In genomic region chr10:121703619-121704018, GRCm38 (mm10) we compare ENCODE assay signal across 10 mouse cellular contexts. TPM values are rescaled to one million over a fixed set of nuclear protein-coding genes. Genes with fewer than 3 reads are reported as not detected.
DNase-seq lines count a peak whose midpoint lies in the region; ATAC-seq lines count a peak whose summit lies in the region.
"Had no signal": no experiment of that assay in that cellular context is flagged by ENCODE, and none has a peak within 500 bp of the region (broad histone marks: within the 10 kb centered on the region; RNA-seq: fewer than 3 reads in every experiment).

No protein-coding gene starts in this region.

- peak; percentile 32 to 33 for DNase-seq in cerebellum, postnatal 10 days
- DNase-seq in cerebellum, postnatal 4 days (ENCODE audit: low spot score in 2 of 2) = no peak
- peak; percentile 32 to 69 for DNase-seq in urinary bladder, postnatal 36 days (ENCODE audit: low spot score in 2 of 2)
- no peak for DNase-seq in urinary bladder, adult 2 months (ENCODE audit: low spot score)
- peak; percentile 39 for DNase-seq in heart, postnatal 4 days
- DNase-seq in cerebellum, adult 8-10 months = no peak
- DNase-seq: thymus, postnatal 25 days had no signal

- no peak for ATAC-seq in erythroblast, adult 5-6 weeks (replicated peaks; ENCODE audit: low FRiP score, poor library complexity, severe bottlenecking)
- ATAC-seq in CD4-positive, CD25-positive, alpha-beta regulatory T cell, adult 4 months = no peak
- ATAC-seq: midbrain, embryonic 16.5 days had no signal

RNA-seq across cellular contexts. Expression of gene BC048403, which starts 36.1 kb away (rescaled TPM):
- 5.7 and 6.6 TPM in 2 replicates for polyA plus RNA-seq in urinary bladder, adult 2 months (2012; rRNA removed)
- 1 to 10 TPM; 2.7 to 2.9 TPM for total RNA-seq in heart, postnatal 4 days (2021)
- 2.7 and 3.8 TPM in 2 replicates for total RNA-seq in erythroblast, adult 5-6 weeks (2015; ENCODE audit: low replicate concordance)
- 0.77 and 0.84 TPM in 2 replicates for total RNA-seq in erythroblast, adult 5-6 weeks (2017; ENCODE audit: low replicate concordance)
- polyA plus RNA-seq in CD4-positive, CD25-positive, alpha-beta regulatory T cell, adult 4 months (2017; shearing (Covaris generic)) = 1 to 10 TPM; 4.1 to 5.5 TPM

Comparison
In these comparisons a context has a peak if more than half of its experiments do, and no peak if none do; other contexts are left out.
1. DNase-seq: peak in cerebellum, postnatal 10 days (2 of 2), urinary bladder, postnatal 36 days (2 of 2) and heart, postnatal 4 days (single experiment); none in cerebellum, postnatal 4 days (0 of 2), urinary bladder, adult 2 months (single experiment) and cerebellum, adult 8-10 months (single experiment).